12 mouse cellular contexts compared by ENCODE assay signal in the genomic region with DNA sequence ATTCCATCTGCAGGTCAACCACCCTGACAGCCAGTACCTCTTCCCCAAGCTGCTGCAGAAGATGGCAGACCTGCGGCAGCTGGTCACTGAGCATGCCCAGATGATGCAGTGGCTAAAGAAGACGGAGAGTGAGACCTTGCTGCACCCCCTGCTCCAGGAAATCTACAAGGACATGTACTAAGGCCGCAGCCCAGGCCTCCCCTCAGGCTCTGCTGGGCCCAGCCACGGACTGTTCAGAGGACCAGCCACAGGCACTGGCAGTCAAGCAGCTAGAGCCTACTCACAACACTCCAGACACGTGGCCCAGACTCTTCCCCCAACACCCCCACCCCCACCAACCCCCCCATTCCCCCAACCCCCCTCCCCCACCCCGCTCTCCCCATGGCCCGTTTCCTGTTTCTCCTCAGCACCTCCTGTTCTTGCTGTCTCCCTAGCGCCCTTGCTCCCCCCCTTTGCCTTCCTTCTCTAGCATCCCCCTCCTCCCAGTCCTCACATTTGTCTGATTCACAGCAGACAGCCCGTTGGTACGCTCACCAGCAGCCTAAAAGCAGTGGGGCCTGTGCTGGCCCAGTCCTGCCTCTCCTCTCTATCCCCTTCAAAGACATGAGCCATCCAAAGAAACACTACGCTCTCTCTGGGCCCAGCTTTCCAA. TPM values are rescaled to one million over a fixed set of nuclear protein-coding genes. Genes with fewer than 3 reads are reported as not detected.
DNase-seq lines count a peak whose midpoint lies in the region; ATAC-seq lines count a peak whose summit lies in the region.
"Had no signal": no experiment of that assay in that cellular context is flagged by ENCODE, and none has a peak within 500 bp of the region (broad histone marks: within the 10 kb centered on the region; RNA-seq: fewer than 3 reads in every experiment).

No protein-coding gene starts in this region.

- no peak overlapping the region for H3K4me2 ChIP-seq in forebrain, embryonic 11.5 days (ENCODE audit: low read depth, low read length, severe bottlenecking)
- no peak overlapping the region for H3K4me2 ChIP-seq in lung, embryonic 15.5 days
- H3K4me2 ChIP-seq in embryonic facial prominence, embryonic 14.5 days (ENCODE audit: low read depth, low read length): no peak overlapping the region
- no peak overlapping the region for H3K4me2 ChIP-seq in midbrain, embryonic 13.5 days (replicated peaks)
- H3K4me2 ChIP-seq: heart, embryonic 15.5 days had no signal

- no peak for DNase-seq in forebrain, embryonic 10.5 days (ENCODE audit: extremely low spot score, low spot score)
- DNase-seq in forebrain, embryonic 11.5 days (ENCODE audit: low spot score): no peak
- DNase-seq in lung, postnatal 14 days: no peak
- DNase-seq in embryonic facial prominence, embryonic 14.5 days (ENCODE audit: low spot score): no peak
- no peak for DNase-seq in layer of hippocampus, adult 8-10 months (ENCODE audit: low spot score in 2 of 2)
- DNase-seq in right cerebral cortex, postnatal 25 days: no peak
- DNase-seq: adrenal gland, adult 2 months; kidney, postnatal 25 days; thymus, postnatal 14 days had no signal

- no peaks in the 10 kb centered on the region for H3K9me3 ChIP-seq in forebrain, embryonic 10.5 days
- no peaks in the 10 kb centered on the region for H3K9me3 ChIP-seq in forebrain, embryonic 11.5 days (ENCODE audit: control insufficient read depth, low read length)
- H3K9me3 ChIP-seq in lung, embryonic 15.5 days: no peaks in the 10 kb centered on the region
- H3K9me3 ChIP-seq in embryonic facial prominence, embryonic 14.5 days (ENCODE audit: control insufficient read depth, low read length): no peaks in the 10 kb centered on the region
- H3K9me3 ChIP-seq in midbrain, embryonic 13.5 days: no peaks in the 10 kb centered on the region
- H3K9me3 ChIP-seq: heart, embryonic 15.5 days had no signal

- no peak overlapping the region for H3K9ac ChIP-seq in forebrain, embryonic 11.5 days (ENCODE audit: low read length)
- H3K9ac ChIP-seq in lung, embryonic 15.5 days: no peak overlapping the region
- H3K9ac ChIP-seq in embryonic facial prominence, embryonic 14.5 days (ENCODE audit: low read depth, low read length): 0 out of 2 replicates have a peak overlapping the region, but pooled peaks have one; percentile 43
- 0 out of 2 replicates have a peak overlapping the region, but pooled peaks have one; percentile 36 for H3K9ac ChIP-seq in midbrain, embryonic 13.5 days (replicated peaks)
- H3K9ac ChIP-seq: heart, embryonic 15.5 days had no signal

- ATAC-seq in forebrain, embryonic 11.5 days (replicated peaks; ENCODE audit: low FRiP score): no peak
- peak; percentile 37; the same call in 1 of the 2 replicates for ATAC-seq in lung, embryonic 15.5 days (ENCODE audit: borderline replicate concordance, extremely low read depth, low FRiP score, low TSS enrichment)
- no peak for ATAC-seq in embryonic facial prominence, embryonic 14.5 days (ENCODE audit: low read depth)
- ATAC-seq in midbrain, embryonic 13.5 days: no peak

- H3K4me1 ChIP-seq in forebrain, embryonic 10.5 days: peaks cover 36% of the 10 kb centered on the region
- H3K4me1 ChIP-seq in forebrain, embryonic 11.5 days (replicated peaks; ENCODE audit: control insufficient read depth, insufficient read depth, low read length): no peaks in the 10 kb centered on the region; the same call in 1 of the 2 replicates
- H3K4me1 ChIP-seq in lung, embryonic 15.5 days: peaks cover 20% of the 10 kb centered on the region
- H3K4me1 ChIP-seq in embryonic facial prominence, embryonic 14.5 days (ENCODE audit: control insufficient read depth, insufficient read depth, low read length): no peaks in the 10 kb centered on the region; the same call in 1 of the 2 replicates
- H3K4me1 ChIP-seq in midbrain, embryonic 13.5 days (replicated peaks): peaks cover 11% of the 10 kb centered on the region

- no peak overlapping the region for H3K4me3 ChIP-seq in forebrain, embryonic 10.5 days
- H3K4me3 ChIP-seq in forebrain, embryonic 11.5 days (ENCODE audit: low read depth, low read length): no peak overlapping the region
- no peak overlapping the region for H3K4me3 ChIP-seq in lung, embryonic 15.5 days
- H3K4me3 ChIP-seq in embryonic facial prominence, embryonic 14.5 days (ENCODE audit: low read depth, low read length): no peak overlapping the region
- no peak overlapping the region for H3K4me3 ChIP-seq in midbrain, embryonic 13.5 days (replicated peaks)
- H3K4me3 ChIP-seq: heart, embryonic 15.5 days had no signal

- H3K36me3 ChIP-seq in forebrain, embryonic 10.5 days (replicated peaks): peaks cover 23% of the 10 kb centered on the region
- H3K36me3 ChIP-seq in forebrain, embryonic 11.5 days (ENCODE audit: control insufficient read depth, insufficient read depth, low read length): no peaks in the 10 kb centered on the region
- H3K36me3 ChIP-seq in lung, embryonic 15.5 days: peaks cover 15% of the 10 kb centered on the region
- peaks cover 20% of the 10 kb centered on the region for H3K36me3 ChIP-seq in embryonic facial prominence, embryonic 14.5 days (ENCODE audit: control insufficient read depth, insufficient read depth, low read length)
- 0 out of 2 replicates have a peak, but pooled peaks cover 5% of the 10 kb centered on the region for H3K36me3 ChIP-seq in midbrain, embryonic 13.5 days

- no peaks in the 10 kb centered on the region for H3K27me3 ChIP-seq in forebrain, embryonic 10.5 days (ENCODE audit: poor library complexity, severe bottlenecking)
- no peaks in the 10 kb centered on the region for H3K27me3 ChIP-seq in forebrain, embryonic 11.5 days (ENCODE audit: control insufficient read depth, insufficient read depth, low read length)
- H3K27me3 ChIP-seq in lung, embryonic 15.5 days: no peaks in the 10 kb centered on the region
- no peaks in the 10 kb centered on the region for H3K27me3 ChIP-seq in embryonic facial prominence, embryonic 14.5 days (replicated peaks; ENCODE audit: control insufficient read depth, insufficient read depth, low read length)
- H3K27me3 ChIP-seq in midbrain, embryonic 13.5 days: no peaks in the 10 kb centered on the region
- H3K27me3 ChIP-seq: heart, embryonic 15.5 days had no signal

- 57% methylated on average over 11 of the region's 11 CpGs for WGBS in forebrain, embryonic 10.5 days
- 61% methylated on average over 11 of the region's 11 CpGs for WGBS in forebrain, embryonic 11.5 days
- WGBS in lung, embryonic 15.5 days: 29% methylated on average over 11 of the region's 11 CpGs
- 25% methylated on average over 9 of the region's 11 CpGs for WGBS in embryonic facial prominence, embryonic 14.5 days
- 42% methylated on average over 8 of the region's 11 CpGs for WGBS in midbrain, embryonic 13.5 days

- H3K27ac ChIP-seq in forebrain, embryonic 10.5 days: peak overlapping the region; percentile 68
- H3K27ac ChIP-seq in forebrain, embryonic 11.5 days (ENCODE audit: low read depth, low read length): no peak overlapping the region
- H3K27ac ChIP-seq in lung, embryonic 15.5 days: peak overlapping the region; percentile 54
- H3K27ac ChIP-seq in embryonic facial prominence, embryonic 14.5 days (replicated peaks; ENCODE audit: low read depth, low read length): no peak overlapping the region
- no peak overlapping the region for H3K27ac ChIP-seq in midbrain, embryonic 13.5 days
- H3K27ac ChIP-seq: heart, embryonic 15.5 days had no signal

RNA-seq across cellular contexts. Expression of gene Fance, which starts 13.5 kb away (rescaled TPM):
- polyA plus RNA-seq in forebrain, embryonic 10.5 days (2016; fragmentation: Nextera tagmentation; extraction: Ambion mirVana): 31.6 and 32.5 TPM in 2 replicates
- polyA plus RNA-seq in forebrain, embryonic 11.5 days (2014; fragmentation: Nextera tagmentation; extraction: Ambion mirVana): 28.0 and 32.3 TPM in 2 replicates
- 32.8 and 33.3 TPM in 2 replicates for polyA plus RNA-seq in lung, embryonic 15.5 days (2015; fragmentation: Nextera tagmentation; extraction: Ambion mirVana)
- 26.1 and 30.6 TPM in 2 replicates for polyA plus RNA-seq in embryonic facial prominence, embryonic 14.5 days (2014; fragmentation: Nextera tagmentation; extraction: Ambion mirVana)
- polyA plus RNA-seq in midbrain, embryonic 13.5 days (2015; fragmentation: Nextera tagmentation; extraction: Ambion mirVana): 20.2 and 26.9 TPM in 2 replicates
- total RNA-seq in layer of hippocampus, adult 8-10 months (2022): 10 to 100 TPM; 31.8 to 42.1 (median 34.9) TPM

RNA-seq across cellular contexts. Expression of gene Rpl10a, which starts 28.5 kb away (rescaled TPM):
- polyA plus RNA-seq in forebrain, embryonic 10.5 days (2016; fragmentation: Nextera tagmentation; extraction: Ambion mirVana): 511 and 540 TPM in 2 replicates
- polyA plus RNA-seq in forebrain, embryonic 11.5 days (2014; fragmentation: Nextera tagmentation; extraction: Ambion mirVana): 468 and 490 TPM in 2 replicates
- 606 and 658 TPM in 2 replicates for polyA plus RNA-seq in lung, embryonic 15.5 days (2015; fragmentation: Nextera tagmentation; extraction: Ambion mirVana)
- 800 and 852 TPM in 2 replicates for polyA plus RNA-seq in embryonic facial prominence, embryonic 14.5 days (2014; fragmentation: Nextera tagmentation; extraction: Ambion mirVana)
- polyA plus RNA-seq in midbrain, embryonic 13.5 days (2015; fragmentation: Nextera tagmentation; extraction: Ambion mirVana): 382 and 387 TPM in 2 replicates
- total RNA-seq in layer of hippocampus, adult 8-10 months (2022): 100 to 1,000 TPM; 309 to 406 (median 361) TPM

RNA-seq across cellular contexts. Expression of gene Tead3, which starts 50.8 kb away (rescaled TPM):
- 5.2 and 5.5 TPM in 2 replicates for polyA plus RNA-seq in forebrain, embryonic 10.5 days (2016; fragmentation: Nextera tagmentation; extraction: Ambion mirVana)
- 5.6 and 5.8 TPM in 2 replicates for polyA plus RNA-seq in forebrain, embryonic 11.5 days (2014; fragmentation: Nextera tagmentation; extraction: Ambion mirVana)
- 10.9 and 11.5 TPM in 2 replicates for polyA plus RNA-seq in lung, embryonic 15.5 days (2015; fragmentation: Nextera tagmentation; extraction: Ambion mirVana)
- polyA plus RNA-seq in embryonic facial prominence, embryonic 14.5 days (2014; fragmentation: Nextera tagmentation; extraction: Ambion mirVana): 11.3 and 12.0 TPM in 2 replicates
- polyA plus RNA-seq in midbrain, embryonic 13.5 days (2015; fragmentation: Nextera tagmentation; extraction: Ambion mirVana): 1.9 and 2.9 TPM in 2 replicates
- total RNA-seq in layer of hippocampus, adult 8-10 months (2022): 1 to 10 TPM; 2.6 to 6.5 (median 4.6) TPM

Comparison
In these comparisons a context has a peak if more than half of its experiments do, and no peak if none do; other contexts are left out.
1. H3K27ac ChIP-seq: peak in forebrain, embryonic 10.5 days (single experiment) and lung, embryonic 15.5 days (single experiment); none in forebrain, embryonic 11.5 days (single experiment), embryonic facial prominence, embryonic 14.5 days (single experiment) and midbrain, embryonic 13.5 days (single experiment).
2. H3K9ac ChIP-seq: peak in embryonic facial prominence, embryonic 14.5 days (single experiment) and midbrain, embryonic 13.5 days (single experiment); none in forebrain, embryonic 11.5 days (single experiment) and lung, embryonic 15.5 days (single experiment).